Mouse (Mus musculus) MN1 (cell line): ENCODE measurements around the gene Dand5.

Source experiments
- DNase-seq: peaks from one replicate; pipeline ENCODE4 v3.0.0-alpha.2; 2016; ENCODE audit warnings: low spot score

Dand5 gene

GRCm38 (mm10) chr8:84783919-84784581, 38.6 kb downstream of the Dand5 start:
- DNase-seq: no peak

DNA sequence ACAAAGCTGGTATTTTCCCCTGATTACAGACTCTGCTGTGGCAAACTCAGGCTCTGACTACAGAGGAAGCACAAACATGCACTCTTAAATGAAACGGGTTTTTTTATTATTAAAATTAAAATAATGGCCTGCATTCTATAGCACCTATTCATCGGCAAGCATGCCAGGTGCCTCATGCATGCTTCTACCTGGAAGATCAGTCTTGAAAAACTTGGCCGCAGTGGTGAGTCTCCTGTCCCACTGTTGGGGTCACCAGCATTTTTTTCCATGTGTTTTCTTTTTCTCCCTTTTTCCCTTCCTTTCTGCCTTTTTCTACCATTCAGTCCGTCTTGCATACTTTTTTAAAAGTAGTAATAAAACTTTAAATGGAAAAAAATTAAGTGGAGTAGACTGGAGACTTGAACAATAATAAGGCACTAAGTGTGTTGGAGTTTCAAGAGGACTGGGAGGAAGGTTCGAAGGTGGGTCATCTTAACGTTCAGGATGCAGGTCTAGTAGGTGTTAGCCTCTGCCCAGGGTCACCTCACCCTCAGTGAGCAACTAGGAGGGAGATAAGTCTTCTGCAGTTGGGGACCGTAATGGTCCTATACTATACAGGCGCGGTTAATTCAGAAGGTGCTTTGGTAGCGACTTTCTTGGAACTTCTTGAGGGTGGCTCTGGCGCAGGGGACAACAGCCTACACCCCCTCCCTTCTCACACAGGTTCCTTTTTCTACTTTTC, 39.3 kb downstream of the Dand5 start:
- DNase-seq: no peak

DNA sequence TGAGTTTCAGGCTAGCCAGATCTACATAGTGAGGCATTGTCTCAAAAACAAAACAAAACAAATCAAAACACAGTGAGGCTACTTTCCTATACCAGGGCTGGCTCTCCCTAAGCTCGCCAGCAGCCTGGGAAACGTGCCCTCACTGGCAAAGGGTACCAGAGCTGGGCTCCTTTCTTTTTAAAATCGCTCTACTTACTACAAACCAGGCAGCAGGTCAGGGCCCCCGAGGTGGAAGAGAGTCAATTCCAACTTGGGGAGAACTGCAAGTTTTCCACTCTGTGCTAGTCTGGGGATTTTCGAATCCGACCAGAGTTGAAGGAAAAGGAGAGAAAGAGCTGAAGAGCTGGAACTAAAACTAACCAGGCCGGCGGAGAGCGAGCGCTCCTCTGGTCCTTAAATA, 39.9 kb downstream of the Dand5 start:
- no peak for DNase-seq

GRCm38 (mm10) chr8:84781686-84782505, 40.7 kb downstream of the Dand5 start:
- no peak for DNase-seq

GRCm38 (mm10) chr8:84780949-84781680, 41.5 kb downstream of the Dand5 start:
- DNase-seq: no peak

DNA sequence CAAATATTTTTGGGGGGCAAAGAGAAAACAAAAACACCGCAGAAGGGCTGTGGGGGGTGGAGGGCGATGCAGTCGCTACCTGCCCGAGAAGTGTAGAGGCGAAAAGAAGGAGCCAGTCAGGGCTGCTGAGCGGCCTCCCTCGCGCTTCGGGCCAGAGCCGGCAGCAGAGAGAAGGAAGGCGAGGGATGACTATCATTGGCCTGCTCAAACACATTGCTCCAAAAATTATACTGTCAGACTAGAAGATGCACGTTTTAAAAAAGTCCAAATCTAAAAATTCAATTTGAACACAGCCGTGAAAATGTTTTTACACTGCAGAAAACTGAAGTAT, 42.4 kb downstream of the Dand5 start:
- no peak for DNase-seq

DNA sequence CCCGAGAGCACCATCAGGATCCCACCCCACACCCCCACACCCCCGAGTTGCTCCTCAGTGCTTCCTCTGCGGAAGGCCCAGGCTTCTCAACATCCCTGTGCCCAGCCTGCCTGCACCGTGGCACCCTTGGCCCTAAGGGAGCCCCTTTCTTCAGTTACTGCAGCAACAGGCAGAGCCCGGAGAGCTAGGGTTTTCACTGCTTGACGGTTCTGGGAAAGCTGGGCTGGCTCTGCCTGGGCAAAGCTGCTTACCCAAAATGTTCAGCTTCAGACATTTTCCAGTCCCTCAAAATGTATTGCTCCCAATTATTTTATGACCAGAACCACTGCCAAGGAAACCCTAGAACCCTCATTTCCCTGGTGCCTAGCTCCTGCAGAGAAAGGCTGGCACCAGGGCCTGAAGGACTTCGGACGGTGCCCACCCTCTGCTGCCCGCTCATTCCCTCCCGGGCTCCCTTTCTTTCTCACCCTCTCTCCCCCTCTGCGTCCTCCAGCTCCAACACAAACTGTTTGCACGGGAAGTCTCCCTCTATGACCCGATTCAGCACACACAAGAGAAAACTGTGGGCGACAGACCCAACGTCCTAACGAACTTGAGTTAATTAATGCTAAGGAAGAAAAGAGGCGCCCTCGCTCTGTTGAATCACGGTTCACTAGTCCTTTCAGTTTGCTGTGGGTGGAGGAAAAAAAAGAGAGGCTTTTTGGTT, 43.0 kb downstream of the Dand5 start:
- no peak for DNase-seq

- no peak for DNase-seq
These were observed 43.8 kb downstream of the Dand5 start for GRCm38 (mm10) chr8:84778638-84779380.

GRCm38 (mm10) chr8:84777899-84778637, 44.6 kb downstream of the Dand5 start:
- DNase-seq: no peak

DNA sequence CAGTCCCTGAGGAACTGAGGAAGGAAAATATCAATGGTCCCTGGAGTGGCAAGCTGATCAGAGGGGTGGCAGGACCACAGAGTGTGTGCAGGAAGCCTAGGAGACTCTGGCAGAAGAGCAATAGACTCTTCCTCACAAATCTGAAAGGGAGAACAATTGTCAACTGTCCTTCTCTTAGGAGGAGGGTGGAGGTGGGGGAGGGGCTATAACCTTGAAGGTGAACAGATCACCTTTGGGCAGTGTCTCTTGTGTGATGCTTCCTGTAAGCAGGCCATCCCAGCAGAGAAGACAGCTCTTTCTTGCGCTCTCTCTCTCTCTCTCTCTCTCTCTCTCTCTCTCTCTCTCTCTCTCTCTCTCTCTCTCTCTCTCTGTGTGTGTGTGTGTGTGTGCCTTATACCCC, 46.1 kb downstream of the Dand5 start:
- DNase-seq: no peak

- DNase-seq: peak; percentile 55
These were observed 47.0 kb downstream of the Dand5 start for GRCm38 (mm10) chr8:84775621-84776113.

DNA sequence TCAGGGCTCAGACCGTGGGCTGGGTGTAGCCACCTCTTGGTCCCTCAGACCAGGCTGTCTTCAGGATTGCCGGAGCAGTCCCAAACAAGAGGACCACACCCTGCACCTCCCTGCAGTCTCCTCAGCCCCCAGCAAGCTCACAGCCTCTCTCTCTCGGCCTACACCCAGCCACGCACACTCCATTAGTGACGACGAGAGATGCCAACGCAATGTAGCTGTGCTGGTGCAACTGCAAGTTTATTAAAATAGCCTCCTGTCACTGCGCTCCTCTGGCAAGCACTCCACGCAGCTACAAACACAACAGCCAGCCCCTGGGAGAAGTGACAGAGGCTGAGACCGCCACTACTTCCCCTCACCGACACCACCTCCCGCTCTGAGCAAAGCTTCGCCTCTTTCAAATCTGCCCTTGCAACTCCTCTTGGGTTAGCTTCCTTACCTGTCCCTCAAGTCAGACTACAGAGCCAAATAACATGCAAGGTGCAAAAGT, 47.5 kb downstream of the Dand5 start:
- DNase-seq: peak; percentile 69

GRCm38 (mm10) chr8:84774473-84774911, 48.1 kb downstream of the Dand5 start:
- DNase-seq: peak; percentile 91

GRCm38 (mm10) chr8:84773833-84774232, 48.8 kb downstream of the Dand5 start:
- DNase-seq: peak; percentile 87

GRCm38 (mm10) chr8:84773304-84773703, 49.3 kb downstream of the Dand5 start:
- no peak for DNase-seq

GRCm38 (mm10) chr8:84772628-84773027, 50.0 kb downstream of the Dand5 start:
- no peak for DNase-seq

DNA sequence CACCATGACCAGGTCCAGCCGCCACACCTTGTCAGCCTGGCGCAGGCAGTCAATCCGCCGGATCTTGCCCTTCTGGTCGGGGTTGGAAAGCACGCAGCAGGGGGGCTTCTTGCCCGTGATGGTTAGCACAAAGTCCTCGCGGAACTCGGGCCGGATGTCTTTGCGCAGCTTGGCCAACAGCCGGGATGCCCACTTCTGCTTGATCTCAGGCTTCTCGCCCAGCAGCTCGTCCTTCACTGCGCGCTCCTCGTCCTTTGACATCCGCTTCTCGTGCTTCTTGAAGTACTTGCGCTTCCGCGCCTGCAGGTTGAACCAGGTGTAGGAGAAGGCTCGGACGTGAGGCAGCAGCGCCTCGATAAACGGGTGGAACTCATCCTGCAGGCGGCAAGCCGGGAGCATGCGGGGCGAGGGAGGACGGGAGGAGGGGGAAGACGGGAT, 50.7 kb downstream of the Dand5 start:
- no peak for DNase-seq

- DNase-seq: no peak
These were observed 51.5 kb downstream of the Dand5 start for GRCm38 (mm10) chr8:84771000-84771687.
